Mouse (Mus musculus): ENCODE results near the gene Dnaja1. TPM values are rescaled to one million over a fixed set of nuclear protein-coding genes. Genes with fewer than 3 reads are reported as not detected.

The Dnaja1 gene
- polyA plus RNA-seq, 1 experiment from 2014 or later = 316 TPM

DNA sequence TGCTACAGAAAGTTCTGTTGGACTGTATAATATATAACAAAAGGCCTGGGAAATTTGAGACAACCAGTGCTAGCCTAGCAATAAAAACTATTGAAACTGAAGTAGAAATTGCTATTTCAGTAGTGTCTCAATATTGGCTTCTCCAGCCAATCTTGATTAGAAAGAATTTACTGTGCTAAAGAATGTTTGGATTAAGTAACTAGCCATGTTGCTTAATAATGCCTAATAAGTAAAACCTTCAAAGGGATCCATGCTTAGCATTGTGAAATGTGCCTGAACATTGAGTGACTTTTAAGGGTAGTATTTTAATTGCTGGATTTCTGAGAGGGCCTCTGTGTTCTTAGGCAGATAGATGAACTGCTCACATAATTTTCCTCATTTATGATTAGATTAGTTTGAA is 3.6 kb downstream of the Dnaja1 start:
- Histone ChIP-seq H3K27ac (ENCODE audit: low read length) (no peak overlapping the region), H3K36me3 (ENCODE audit: control insufficient read depth, insufficient read depth, low read length) (peaks cover 4% of the 10 kb centered on the region; the same call in 1 of the 2 replicates), H3K9ac (ENCODE audit: low read depth, low read length) (no peak overlapping the region), H3K4me1 (ENCODE audit: control insufficient read depth, insufficient read depth, low read length) (peaks cover 20% of the 10 kb centered on the region), H3K9me3 (ENCODE audit: control insufficient read depth, low read length) (no peaks in the 10 kb centered on the region), H3K27me3 (replicated peaks; ENCODE audit: control insufficient read depth, insufficient read depth, low read length) (no peaks in the 10 kb centered on the region), H3K4me2 (ENCODE audit: low read depth, low read length) (no peak overlapping the region), H3K4me3 (ENCODE audit: low read length) (no peak overlapping the region)
- ATAC-seq = no peak

DNA sequence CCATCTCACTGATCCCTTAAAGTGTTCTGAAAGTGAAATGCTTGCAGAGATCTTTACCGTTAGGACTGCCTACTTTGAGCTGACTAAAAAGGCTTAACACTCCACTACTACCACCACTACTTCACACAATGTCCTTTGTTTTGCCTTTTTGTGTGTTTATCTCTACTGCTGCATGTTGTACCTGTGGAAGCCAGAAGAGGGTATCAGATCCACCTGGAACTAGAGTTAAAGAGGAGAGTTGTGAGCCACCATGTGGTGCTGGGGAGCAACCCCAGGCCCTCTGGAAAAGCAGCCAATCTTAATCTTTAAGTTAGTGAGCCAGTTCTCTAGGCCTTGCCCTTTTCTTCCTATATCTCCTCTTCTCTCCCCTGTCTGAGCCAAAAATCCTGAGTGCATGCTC is 5.3 kb downstream of the Dnaja1 start:
- WGBS = 79% methylated on average over 1 of the region's 1 CpGs
- Histone ChIP-seq H3K4me3 (ENCODE audit: low read length) (no peak overlapping the region), H3K4me1 (ENCODE audit: control insufficient read depth, insufficient read depth, low read length) (peaks cover 15% of the 10 kb centered on the region), H3K9me3 (ENCODE audit: control insufficient read depth, low read length) (no peaks in the 10 kb centered on the region), H3K36me3 (ENCODE audit: control insufficient read depth, insufficient read depth, low read length) (peaks cover 4% of the 10 kb centered on the region; the same call in 1 of the 2 replicates), H3K4me2 (ENCODE audit: low read depth, low read length) (no peak overlapping the region), H3K27ac (ENCODE audit: low read length) (no peak overlapping the region), H3K27me3 (replicated peaks; ENCODE audit: control insufficient read depth, insufficient read depth, low read length) (no peaks in the 10 kb centered on the region), H3K9ac (ENCODE audit: low read depth, low read length) (no peak overlapping the region)
- no peak for ATAC-seq

GRCm38 (mm10) chr4:40731262-40731661 is 9.3 kb downstream of the Dnaja1 start:
- no peak for ATAC-seq
- H3K36me3 ChIP-seq (ENCODE audit: control insufficient read depth, insufficient read depth, low read length) = peaks cover 9% of the 10 kb centered on the region; the same call in 1 of the 2 replicates

DNA sequence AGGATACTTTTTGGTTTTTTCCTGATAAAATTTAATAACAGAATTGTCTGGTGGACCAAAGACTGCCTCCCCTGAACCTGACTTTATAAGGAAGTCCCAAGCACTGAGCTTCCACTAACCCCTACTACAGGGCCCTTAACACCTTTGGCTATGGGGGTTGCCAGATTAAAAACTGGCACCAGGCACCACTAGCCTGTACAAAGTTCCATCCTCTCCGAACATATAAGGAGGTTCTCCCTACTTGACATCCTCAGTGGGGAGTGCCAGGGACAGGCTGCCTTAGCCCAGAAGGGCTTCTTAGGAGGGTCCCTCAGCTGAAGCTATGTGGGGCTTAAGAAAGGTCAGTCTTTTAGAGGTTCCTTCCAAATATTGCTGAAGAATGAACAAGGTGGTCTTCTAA is 13.4 kb downstream of the Dnaja1 start:
- no peak overlapping the region for H3K4me2 ChIP-seq (ENCODE audit: low read depth, low read length)
- H3K27ac ChIP-seq (ENCODE audit: low read length) = no peak overlapping the region
- no peaks in the 10 kb centered on the region for H3K9me3 ChIP-seq (ENCODE audit: control insufficient read depth, low read length)
- ATAC-seq = peak; percentile 42; the same call in 1 of the 2 replicates
- no peaks in the 10 kb centered on the region for H3K4me1 ChIP-seq (ENCODE audit: control insufficient read depth, insufficient read depth, low read length)
- H3K9ac ChIP-seq (ENCODE audit: low read depth, low read length) = no peak overlapping the region
- WGBS = 62% methylated on average over 1 of the region's 1 CpGs
- no peaks in the 10 kb centered on the region for H3K27me3 ChIP-seq (replicated peaks; ENCODE audit: control insufficient read depth, insufficient read depth, low read length)
- peaks cover 14% of the 10 kb centered on the region for H3K36me3 ChIP-seq (ENCODE audit: control insufficient read depth, insufficient read depth, low read length)
- no peak overlapping the region for H3K4me3 ChIP-seq (ENCODE audit: low read length)

More at GRCm38 (mm10) chr4:40731262-40731661, 9.3 kb downstream of the Dnaja1 start:
- Histone ChIP-seq H3K27me3 (replicated peaks; ENCODE audit: control insufficient read depth, insufficient read depth, low read length) (no peaks in the 10 kb centered on the region), H3K27ac (ENCODE audit: low read length) (no peak overlapping the region), H3K4me3 (ENCODE audit: low read length) (no peak overlapping the region), H3K9me3 (ENCODE audit: control insufficient read depth, low read length) (no peaks in the 10 kb centered on the region), H3K4me2 (ENCODE audit: low read depth, low read length) (no peak overlapping the region), H3K9ac (ENCODE audit: low read depth, low read length) (no peak overlapping the region), H3K4me1 (ENCODE audit: control insufficient read depth, insufficient read depth, low read length) (0 out of 2 replicates have a peak, but pooled peaks cover 1% of the 10 kb centered on the region)

DNA sequence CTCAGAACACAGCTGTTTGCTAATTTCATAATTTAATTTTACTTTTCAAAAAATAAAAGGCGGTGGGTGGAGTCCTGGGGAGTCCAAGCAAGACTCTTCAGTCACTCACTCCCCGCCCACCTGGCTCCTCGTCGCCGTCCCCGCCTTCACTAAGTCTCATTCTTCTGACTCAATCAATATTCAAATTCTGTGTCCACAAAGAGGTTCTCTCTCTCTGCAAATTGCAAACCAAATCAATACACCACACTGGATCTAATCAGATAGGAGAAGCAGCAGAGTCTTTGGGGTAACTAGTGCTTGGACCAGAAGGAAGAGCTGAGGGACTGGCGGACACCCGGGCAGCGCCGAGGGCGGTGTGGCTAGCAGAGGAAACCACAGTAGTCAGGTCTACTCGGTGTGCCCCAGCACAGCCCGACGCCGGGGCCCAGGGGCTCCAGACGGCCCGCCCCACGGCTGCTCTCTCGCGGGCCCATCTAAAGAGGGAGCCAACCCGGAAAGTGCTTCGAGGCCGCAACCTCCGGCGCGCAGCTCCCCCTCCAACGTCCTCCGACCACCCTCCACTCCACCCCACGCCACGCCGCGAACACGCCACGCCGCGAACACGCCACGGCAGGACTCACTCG is 35.3 kb downstream of the Dnaja1 start:
- no peaks in the 10 kb centered on the region for H3K4me1 ChIP-seq (ENCODE audit: control insufficient read depth, insufficient read depth, low read length)
- peak; percentile 85 for ATAC-seq
- WGBS = under 1% methylated on average over 38 of the region's 39 CpGs

GRCm38 (mm10) chr4:40757780-40758420 is 36.0 kb downstream of the Dnaja1 start, which contains the start of gene Smu1:
TSS of gene Smu1 (minus strand) at chr4:40757923.
- Histone ChIP-seq H3K27me3 (replicated peaks; ENCODE audit: control insufficient read depth, insufficient read depth, low read length) (no peaks in the 10 kb centered on the region), H3K36me3 (ENCODE audit: control insufficient read depth, insufficient read depth, low read length) (peaks cover 10% of the 10 kb centered on the region; the same call in 1 of the 2 replicates), H3K4me1 (ENCODE audit: control insufficient read depth, insufficient read depth, low read length) (no peaks in the 10 kb centered on the region), H3K27ac (ENCODE audit: low read length) (peak within 1 kb of the TSS; percentile 54; the same call in 1 of the 2 replicates), H3K4me3 (ENCODE audit: low read length) (peak within 1 kb of the TSS; percentile 100), H3K9ac (ENCODE audit: low read depth, low read length) (peak within 1 kb of the TSS; percentile 90), H3K9me3 (ENCODE audit: control insufficient read depth, low read length) (no peaks in the 10 kb centered on the region), H3K4me2 (ENCODE audit: low read depth, low read length) (peak within 1 kb of the TSS; percentile 54)
- peak; percentile 99 for ATAC-seq
- 0% methylated on average over 40 of the region's 40 CpGs for WGBS

More for the DNA sequence above, 35.3 kb downstream of the Dnaja1 start:
- Histone ChIP-seq H3K27ac (ENCODE audit: low read length) (peak overlapping the region; percentile 54; the same call in 1 of the 2 replicates), H3K9ac (ENCODE audit: low read depth, low read length) (peak overlapping the region; percentile 90), H3K4me3 (ENCODE audit: low read length) (peak overlapping the region; percentile 100), H3K9me3 (ENCODE audit: control insufficient read depth, low read length) (no peaks in the 10 kb centered on the region), H3K4me2 (ENCODE audit: low read depth, low read length) (peak overlapping the region; percentile 52), H3K27me3 (replicated peaks; ENCODE audit: control insufficient read depth, insufficient read depth, low read length) (no peaks in the 10 kb centered on the region), H3K36me3 (ENCODE audit: control insufficient read depth, insufficient read depth, low read length) (peaks cover 11% of the 10 kb centered on the region; the same call in 1 of the 2 replicates)

- Histone ChIP-seq H3K4me1 (ENCODE audit: control insufficient read depth, insufficient read depth, low read length) (no peaks in the 10 kb centered on the region), H3K4me3 (ENCODE audit: low read length) (no peak overlapping the region), H3K27me3 (replicated peaks; ENCODE audit: control insufficient read depth, insufficient read depth, low read length) (no peaks in the 10 kb centered on the region), H3K4me2 (ENCODE audit: low read depth, low read length) (no peak overlapping the region), H3K36me3 (ENCODE audit: control insufficient read depth, insufficient read depth, low read length) (0 out of 2 replicates have a peak, but pooled peaks cover 3% of the 10 kb centered on the region), H3K9me3 (ENCODE audit: control insufficient read depth, low read length) (no peaks in the 10 kb centered on the region), H3K9ac (ENCODE audit: low read depth, low read length) (no peak overlapping the region), H3K27ac (ENCODE audit: low read length) (no peak overlapping the region)
- ATAC-seq = no peak
- 53% methylated on average over 5 of the region's 5 CpGs for WGBS
Measured at GRCm38 (mm10) chr4:40759876-40760275, 37.9 kb downstream of the Dnaja1 start.

DNA sequence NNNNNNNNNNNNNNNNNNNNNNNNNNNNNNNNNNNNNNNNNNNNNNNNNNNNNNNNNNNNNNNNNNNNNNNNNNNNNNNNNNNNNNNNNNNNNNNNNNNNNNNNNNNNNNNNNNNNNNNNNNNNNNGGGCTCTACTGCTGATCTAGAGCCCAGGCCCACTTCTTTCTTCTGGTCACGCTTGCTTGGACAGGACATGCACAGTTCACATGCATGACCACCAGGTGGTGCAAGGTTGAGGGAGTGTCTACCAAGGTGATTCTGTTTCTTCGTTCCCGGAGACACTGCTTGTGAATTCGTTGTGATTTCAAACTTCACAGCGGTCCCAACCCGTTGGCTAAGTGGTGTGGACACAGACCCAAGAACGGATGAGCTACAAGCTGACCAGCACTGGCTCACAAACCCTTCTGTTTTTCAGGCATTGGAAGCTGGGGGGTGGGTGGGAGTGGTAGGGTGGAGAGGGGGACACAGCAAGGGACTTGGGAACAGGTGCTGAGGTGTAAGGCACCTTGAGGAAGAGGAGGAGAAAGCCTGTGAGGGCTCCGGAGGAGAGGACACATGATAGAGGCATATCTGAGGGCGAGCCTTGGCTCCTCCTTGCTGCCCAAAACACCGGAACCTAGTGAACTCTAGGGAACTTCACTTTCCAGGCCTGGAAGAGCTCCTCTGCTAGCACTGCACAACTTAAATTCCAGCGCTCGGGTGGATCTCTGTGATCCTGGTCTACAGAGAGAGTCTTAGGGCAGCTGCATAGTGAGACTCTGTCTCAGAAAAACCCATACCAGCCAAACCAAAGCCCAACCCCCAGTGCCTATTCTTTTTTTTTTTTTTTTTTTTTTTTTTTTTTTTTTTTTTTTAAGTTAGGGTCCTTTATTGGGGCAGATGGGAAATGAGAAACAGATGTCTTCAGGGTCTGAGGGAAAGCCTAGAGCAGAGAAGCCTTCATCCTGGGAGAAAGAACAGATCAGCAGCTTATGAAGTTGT is 52.6 kb downstream of the Dnaja1 start:
- Histone ChIP-seq H3K36me3 (ENCODE audit: control insufficient read depth, insufficient read depth, low read length) (no peaks in the 10 kb centered on the region), H3K27me3 (replicated peaks; ENCODE audit: control insufficient read depth, insufficient read depth, low read length) (no peaks in the 10 kb centered on the region), H3K4me3 (ENCODE audit: low read length) (peak overlapping the region; percentile 19; the same call in 1 of the 2 replicates), H3K9me3 (ENCODE audit: control insufficient read depth, low read length) (no peaks in the 10 kb centered on the region), H3K4me2 (ENCODE audit: low read depth, low read length) (peak overlapping the region; percentile 35), H3K9ac (ENCODE audit: low read depth, low read length) (peak overlapping the region; percentile 54), H3K4me1 (ENCODE audit: control insufficient read depth, insufficient read depth, low read length) (peaks cover 15% of the 10 kb centered on the region), H3K27ac (ENCODE audit: low read length) (peak overlapping the region; percentile 75)
- ATAC-seq = peak; percentile 64
- 20% methylated on average over 12 of the region's 12 CpGs for WGBS

DNA sequence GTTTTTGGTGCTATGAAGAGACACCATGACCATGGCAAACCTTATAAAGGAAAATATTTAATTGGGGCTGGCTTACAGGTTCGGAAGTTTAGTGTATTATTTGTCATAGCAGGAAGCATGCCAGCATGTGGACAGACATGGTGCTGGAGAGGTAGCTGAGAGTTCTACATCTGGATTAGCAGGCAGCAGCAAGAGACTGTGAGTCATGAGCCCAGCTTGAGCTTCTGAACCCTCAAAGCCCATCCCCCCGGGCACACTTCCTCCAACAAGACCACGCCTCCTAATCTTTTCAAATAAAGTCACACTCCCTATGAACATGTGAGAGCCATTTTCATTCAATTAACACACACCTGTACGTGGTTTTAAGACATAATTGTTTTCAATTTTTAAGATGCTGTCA is 54.5 kb downstream of the Dnaja1 start:
- Histone ChIP-seq H3K27me3 (replicated peaks; ENCODE audit: control insufficient read depth, insufficient read depth, low read length) (no peaks in the 10 kb centered on the region), H3K4me2 (ENCODE audit: low read depth, low read length) (no peak overlapping the region), H3K4me1 (ENCODE audit: control insufficient read depth, insufficient read depth, low read length) (peaks cover 15% of the 10 kb centered on the region), H3K9ac (ENCODE audit: low read depth, low read length) (no peak overlapping the region), H3K27ac (ENCODE audit: low read length) (no peak overlapping the region), H3K36me3 (ENCODE audit: control insufficient read depth, insufficient read depth, low read length) (no peaks in the 10 kb centered on the region), H3K9me3 (ENCODE audit: control insufficient read depth, low read length) (no peaks in the 10 kb centered on the region), H3K4me3 (ENCODE audit: low read length) (no peak overlapping the region)
- WGBS = 80% methylated on average over 4 of the region's 4 CpGs
- no peak for ATAC-seq

Measured in intestine, embryonic 16.5 days (tissue).